Mouse (Mus musculus) lung, embryonic 16.5 days (tissue): ENCODE measurements at regions not wholly inside any gene's neighbourhood (a gene's known extent, or its start where the extent isn't known, plus 50 kb on each side); places are given as distances from the start of the nearest gene placed in this dataset.

Experiments used
- ATAC-seq: fragments of 200-750 bp; cut with Nextera tagmentation; 2 replicates; pipeline ENCODE4 v1.8.0; 2017; ENCODE audit warnings: low read depth, mild to moderate bottlenecking, moderate library complexity
- H3K27ac ChIP-seq: fragments of 300-500 bp; sonication (generic); 2 replicates; pipeline ENCODE4 v1.5.1; 2014; ENCODE audit warnings: mild to moderate bottlenecking, control low read depth, low read length
- H3K27me3 ChIP-seq: fragments of 300-500 bp; sonication (generic); 2 replicates; pipeline ENCODE4 v1.6.1; 2014; ENCODE audit warnings: low read depth, low read length, mixed read lengths; ENCODE audit not compliant: control insufficient read depth, insufficient read depth
- H3K36me3 ChIP-seq: fragments of 300-500 bp; sonication (generic); 2 replicates; pipeline ENCODE4 v1.6.1; 2014; ENCODE audit warnings: low read length; ENCODE audit not compliant: control insufficient read depth, insufficient read depth
- H3K4me1 ChIP-seq: fragments of 300-500 bp; sonication (generic); replicated peaks from 2 replicates; pipeline ENCODE4 v1.6.1; 2014; ENCODE audit warnings: low read length, mixed read lengths; ENCODE audit not compliant: control insufficient read depth, insufficient read depth
- H3K4me2 ChIP-seq: fragments of 300-500 bp; sonication (generic); 2 replicates; pipeline ENCODE4 v1.6.1; 2014; ENCODE audit warnings: low read depth, low read length, control low read depth
- H3K4me3 ChIP-seq: fragments of 300-500 bp; sonication (generic); 2 replicates; pipeline ENCODE4 v1.5.1; 2014; ENCODE audit warnings: mild to moderate bottlenecking, low read length, control low read depth
- H3K9ac ChIP-seq: fragments of 300-500 bp; sonication (generic); 2 replicates; pipeline ENCODE4 v1.6.1; 2014; ENCODE audit warnings: low read length, control low read depth
- H3K9me3 ChIP-seq: fragments of 300-500 bp; sonication (generic); 2 replicates; pipeline ENCODE4 v1.6.1; 2016; ENCODE audit warnings: low read length; ENCODE audit not compliant: control insufficient read depth
- WGBS: fragments of 180-500 bp; shearing (Covaris S2); extraction: QIAGEN DNeasy Blood & Tissue Kit; methylation state at CpG from one replicate; pipeline ENCODE4 v1.1.7; 2014; 5-methylcytosine and 5-hydroxymethylcytosine counted together

GRCm38 (mm10) chr12:27118581-27118980 is 223.8 kb downstream of the Sox11 start:
- Histone ChIP-seq H3K4me2 (no peak overlapping the region), H3K9ac (no peak overlapping the region), H3K4me1 (no peaks in the 10 kb centered on the region), H3K4me3 (no peak overlapping the region), H3K27ac (no peak overlapping the region), H3K36me3 (no peaks in the 10 kb centered on the region), H3K9me3 (no peaks in the 10 kb centered on the region), H3K27me3 (no peaks in the 10 kb centered on the region)
- 74% methylated on average over 6 of the region's 6 CpGs for WGBS
- ATAC-seq, result no peak

GRCm38 (mm10) chr12:27115392-27115791 is 227.0 kb downstream of the Sox11 start:
- no peaks in the 10 kb centered on the region for H3K36me3 ChIP-seq
- H3K4me2 ChIP-seq, result no peak overlapping the region
- H3K4me3 ChIP-seq, result no peak overlapping the region
- WGBS, result 89% methylated on average over 6 of the region's 6 CpGs
- H3K9me3 ChIP-seq, result no peaks in the 10 kb centered on the region
- H3K4me1 ChIP-seq, result no peaks in the 10 kb centered on the region
- ATAC-seq, result no peak
- no peak overlapping the region for H3K9ac ChIP-seq
- no peak overlapping the region for H3K27ac ChIP-seq
- no peaks in the 10 kb centered on the region for H3K27me3 ChIP-seq

- no peak for ATAC-seq
- Histone ChIP-seq H3K27ac (no peak overlapping the region), H3K4me2 (no peak overlapping the region), H3K27me3 (no peaks in the 10 kb centered on the region), H3K4me1 (no peaks in the 10 kb centered on the region), H3K36me3 (no peaks in the 10 kb centered on the region), H3K9me3 (no peaks in the 10 kb centered on the region), H3K9ac (no peak overlapping the region), H3K4me3 (no peak overlapping the region)
- WGBS, result 81% methylated on average over 9 of the region's 9 CpGs
Measured at GRCm38 (mm10) chr12:27104925-27105571, 237.3 kb downstream of the Sox11 start.

- H3K4me1 ChIP-seq, result no peaks in the 10 kb centered on the region
- no peak overlapping the region for H3K27ac ChIP-seq
- no peak overlapping the region for H3K4me3 ChIP-seq
- H3K9me3 ChIP-seq, result no peaks in the 10 kb centered on the region
- WGBS, result 85% methylated on average over 2 of the region's 2 CpGs
- H3K36me3 ChIP-seq, result no peaks in the 10 kb centered on the region
- ATAC-seq, result no peak
- H3K4me2 ChIP-seq, result no peak overlapping the region
- H3K27me3 ChIP-seq, result no peaks in the 10 kb centered on the region
- H3K9ac ChIP-seq, result no peak overlapping the region
Measured at GRCm38 (mm10) chr12:27102996-27103395, 239.4 kb downstream of the Sox11 start.

- ATAC-seq, result no peak
- H3K36me3 ChIP-seq, result no peaks in the 10 kb centered on the region
- H3K4me2 ChIP-seq, result no peak overlapping the region
- H3K27me3 ChIP-seq, result no peaks in the 10 kb centered on the region
- no peak overlapping the region for H3K9ac ChIP-seq
- H3K4me1 ChIP-seq, result no peaks in the 10 kb centered on the region
- WGBS, result 81% methylated on average over 1 of the region's 1 CpGs
- H3K27ac ChIP-seq, result no peak overlapping the region
- no peaks in the 10 kb centered on the region for H3K9me3 ChIP-seq
- H3K4me3 ChIP-seq, result no peak overlapping the region
Measured at GRCm38 (mm10) chr12:27089206-27089605, 253.2 kb downstream of the Sox11 start.

- Histone ChIP-seq H3K4me3 (no peak overlapping the region), H3K4me2 (no peak overlapping the region), H3K36me3 (no peaks in the 10 kb centered on the region), H3K4me1 (no peaks in the 10 kb centered on the region; the same call in 1 of the 2 replicates), H3K9me3 (no peaks in the 10 kb centered on the region), H3K27ac (no peak overlapping the region), H3K9ac (no peak overlapping the region), H3K27me3 (no peaks in the 10 kb centered on the region)
- ATAC-seq, result no peak
- WGBS, result 80% methylated on average over 2 of the region's 2 CpGs
Measured at GRCm38 (mm10) chr12:27085890-27086289, 256.5 kb downstream of the Sox11 start.

- ATAC-seq, result no peak
- Histone ChIP-seq H3K9me3 (no peaks in the 10 kb centered on the region), H3K4me1 (no peaks in the 10 kb centered on the region; the same call in 1 of the 2 replicates), H3K4me2 (no peak overlapping the region), H3K9ac (no peak overlapping the region), H3K4me3 (no peak overlapping the region), H3K36me3 (no peaks in the 10 kb centered on the region), H3K27me3 (no peaks in the 10 kb centered on the region), H3K27ac (no peak overlapping the region)
- WGBS, result 25% methylated on average over 4 of the region's 4 CpGs
Measured at GRCm38 (mm10) chr12:27083645-27084550, 258.5 kb downstream of the Sox11 start.

GRCm38 (mm10) chr12:27083089-27083488 is 259.3 kb downstream of the Sox11 start:
- H3K9me3 ChIP-seq, result no peaks in the 10 kb centered on the region
- WGBS, result 4% methylated on average over 8 of the region's 8 CpGs
- no peaks in the 10 kb centered on the region for H3K27me3 ChIP-seq
- H3K9ac ChIP-seq, result no peak overlapping the region
- no peak overlapping the region for H3K27ac ChIP-seq
- H3K36me3 ChIP-seq, result no peaks in the 10 kb centered on the region
- peak overlapping the region; percentile 49 for H3K4me2 ChIP-seq
- H3K4me3 ChIP-seq, result peak overlapping the region; percentile 22
- H3K4me1 ChIP-seq, result no peaks in the 10 kb centered on the region; the same call in 1 of the 2 replicates
- peak; percentile 41; the same call in 1 of the 2 replicates for ATAC-seq

GRCm38 (mm10) chr12:27082624-27083023 is 259.8 kb downstream of the Sox11 start:
- Histone ChIP-seq H3K4me3 (peak overlapping the region; percentile 22), H3K9me3 (no peaks in the 10 kb centered on the region), H3K4me1 (no peaks in the 10 kb centered on the region; the same call in 1 of the 2 replicates), H3K4me2 (peak overlapping the region; percentile 49), H3K9ac (no peak overlapping the region), H3K27ac (no peak overlapping the region), H3K36me3 (no peaks in the 10 kb centered on the region), H3K27me3 (no peaks in the 10 kb centered on the region)
- peak; percentile 83 for ATAC-seq
- WGBS, result 5% methylated on average over 8 of the region's 8 CpGs
